Mouse (Mus musculus) heart, postnatal 0 days (tissue): ENCODE data around the gene Slc25a38. TPM values are rescaled to one million over a fixed set of nuclear protein-coding genes. Genes with fewer than 3 reads are reported as not detected.
"Not testable (repeated sequence)": the region's sequence is repeated elsewhere in the genome, so short reads cannot be mapped to it uniquely, and the experiment has no call there.

Source experiments
- ATAC-seq: fragments of 200-750 bp; cut with Nextera tagmentation; 2 replicates; pipeline ENCODE4 v1.8.0; 2017; ENCODE audit warnings: low read depth, moderate number of reproducible peaks, moderate library complexity; ENCODE audit not compliant: insufficient read depth
- DNase-seq: peaks from one replicate; pipeline ENCODE4 v3.0.0-alpha.2; 2016; ENCODE audit warnings: low spot score
- H3K27ac ChIP-seq: fragments of 300-500 bp; sonication (generic); 2 replicates; pipeline ENCODE4 v1.5.1; 2014; ENCODE audit warnings: low read depth, mild to moderate bottlenecking
- H3K27me3 ChIP-seq: fragments of 300-500 bp; sonication (generic); 2 replicates; pipeline ENCODE4 v1.6.1; 2014; ENCODE audit warnings: low read length, mixed read lengths; ENCODE audit not compliant: control insufficient read depth, insufficient read depth
- H3K36me3 ChIP-seq: fragments of 300-500 bp; sonication (generic); replicated peaks from 2 replicates; pipeline ENCODE4 v1.6.1; 2014; ENCODE audit warnings: low read length, mixed read lengths; ENCODE audit not compliant: control insufficient read depth, insufficient read depth
- H3K4me1 ChIP-seq: fragments of 300-500 bp; sonication (generic); 2 replicates; pipeline ENCODE4 v1.6.1; 2014; ENCODE audit warnings: antibody characterized with exemption; ENCODE audit not compliant: control insufficient read depth, insufficient read depth
- H3K4me2 ChIP-seq: fragments of 300-500 bp; sonication (generic); 2 replicates; pipeline ENCODE4 v1.6.1; 2014; ENCODE audit warnings: low read depth, mild to moderate bottlenecking, low read length, moderate library complexity
- H3K4me3 ChIP-seq: fragments of 300-500 bp; sonication (generic); 2 replicates; pipeline ENCODE4 v1.5.1; 2014; ENCODE audit warnings: low read depth, low read length
- H3K9ac ChIP-seq: fragments of 300-500 bp; sonication (generic); replicated peaks from 2 replicates; pipeline ENCODE4 v1.6.1; 2014; ENCODE audit warnings: low read depth, low read length, mixed read lengths
- H3K9me3 ChIP-seq: fragments of 300-500 bp; sonication (generic); replicated peaks from 2 replicates; pipeline ENCODE4 v1.6.1; 2016; ENCODE audit warnings: low read length; ENCODE audit not compliant: control insufficient read depth
- CTCF ChIP-seq: IDR thresholded peaks from 2 replicates; pipeline ENCODE4 v1.5.1; 2016; ENCODE audit warnings: antibody characterized with exemption, control low read depth, low read depth
- EP300 ChIP-seq: IDR thresholded peaks from 2 replicates; pipeline ENCODE4 v1.6.1; 2016; ENCODE audit warnings: antibody characterized with exemption, low read depth
- WGBS: fragments of 180-500 bp; shearing (Covaris S2); extraction: QIAGEN DNeasy Blood & Tissue Kit; methylation state at CpG from one replicate; pipeline ENCODE4 v1.1.7; 2014; 5-methylcytosine and 5-hydroxymethylcytosine counted together
- polyA plus RNA-seq: library from polyadenylated mRNA; unstranded; fragments of >200 nt; fragmentation: Nextera tagmentation; extraction: Ambion mirVana; gene quantifications from 2 replicates; pipeline ENCODE4 v1.2.1, GENCODE M21; 2015
- total RNA-seq: library from RNA; depleted of rRNA; stranded (reverse); fragments of >200 nt; gene quantifications from 2 replicates; pipeline ENCODE4 v1.2.3, GENCODE M21; 2014; ENCODE audit warnings: low replicate concordance

Gene Slc25a38
- total and polyA plus RNA-seq, 2 experiments from 2014 or later: 11.3 to 16.8 TPM

DNA sequence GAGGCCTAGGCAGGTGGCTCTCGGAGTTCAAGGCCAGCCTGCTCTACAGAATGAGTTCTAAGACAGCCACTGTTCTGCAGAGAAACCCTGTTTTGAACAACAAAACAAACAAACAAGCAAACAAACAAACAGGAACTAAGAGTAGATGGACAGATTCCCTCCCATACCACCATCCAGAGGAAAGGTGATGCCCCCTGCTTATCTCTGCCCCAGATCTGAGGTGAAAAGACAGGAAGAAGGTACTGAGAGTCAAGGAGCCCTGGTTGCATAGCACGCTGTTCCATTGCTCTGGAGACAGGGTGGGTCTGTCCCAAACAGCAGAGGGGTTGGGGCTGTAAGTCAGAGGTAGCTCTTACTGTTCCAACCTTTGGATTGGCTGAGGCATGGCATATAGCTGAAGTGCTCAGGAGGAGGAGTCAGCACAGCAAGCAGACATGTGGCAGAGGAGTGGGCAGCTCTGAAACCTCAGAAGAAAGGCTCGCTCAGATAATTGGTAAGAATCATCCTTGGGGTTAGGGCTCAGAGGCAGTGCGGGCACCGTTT lies 18.4 kb upstream of the Slc25a38 start, which contains the start of gene Ccr8:
TSS of gene Ccr8 (plus strand) at position 419 of the 543 bp plus-strand sequence.
- no peaks in the 10 kb centered on the region for H3K4me1 ChIP-seq
- no peak for TF ChIP-seq CTCF
- no peak for TF ChIP-seq EP300
- H3K9ac ChIP-seq: no peak within 1 kb of the TSS
- no peak for DNase-seq
- H3K27me3 ChIP-seq: no peaks in the 10 kb centered on the region
- WGBS: 65% methylated on average over 5 of the region's 5 CpGs
- H3K9me3 ChIP-seq: no peaks in the 10 kb centered on the region
- ATAC-seq: no peak
- no peak within 1 kb of the TSS for H3K27ac ChIP-seq
- H3K4me2 ChIP-seq: no peak within 1 kb of the TSS
- H3K4me3 ChIP-seq: no peak within 1 kb of the TSS
- no peaks in the 10 kb centered on the region for H3K36me3 ChIP-seq

DNA sequence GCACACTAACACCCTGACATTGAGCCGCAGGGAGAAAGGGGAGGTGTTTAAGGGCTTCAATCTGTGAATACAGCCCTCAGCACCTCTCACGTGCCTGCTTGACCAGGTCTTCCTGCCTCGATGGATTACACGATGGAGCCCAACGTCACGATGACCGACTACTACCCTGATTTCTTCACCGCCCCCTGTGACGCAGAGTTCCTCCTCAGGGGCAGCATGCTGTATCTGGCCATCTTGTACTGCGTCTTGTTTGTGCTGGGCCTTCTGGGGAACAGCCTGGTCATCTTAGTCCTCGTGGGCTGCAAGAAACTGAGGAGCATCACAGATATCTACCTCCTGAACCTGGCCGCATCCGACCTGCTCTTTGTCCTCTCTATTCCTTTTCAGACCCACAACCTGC lies 16.5 kb upstream of the Slc25a38 start:
- Histone ChIP-seq H3K9ac (no peak overlapping the region), H3K4me3 (no peak overlapping the region), H3K4me1 (no peaks in the 10 kb centered on the region), H3K27me3 (no peaks in the 10 kb centered on the region), H3K36me3 (no peaks in the 10 kb centered on the region), H3K4me2 (no peak overlapping the region), H3K27ac (no peak overlapping the region), H3K9me3 (no peaks in the 10 kb centered on the region)
- WGBS: 75% methylated on average over 13 of the region's 13 CpGs
- DNase-seq (no peak), ATAC-seq (no peak)
- TF ChIP-seq EP300 (no peak), CTCF (no peak)

DNA sequence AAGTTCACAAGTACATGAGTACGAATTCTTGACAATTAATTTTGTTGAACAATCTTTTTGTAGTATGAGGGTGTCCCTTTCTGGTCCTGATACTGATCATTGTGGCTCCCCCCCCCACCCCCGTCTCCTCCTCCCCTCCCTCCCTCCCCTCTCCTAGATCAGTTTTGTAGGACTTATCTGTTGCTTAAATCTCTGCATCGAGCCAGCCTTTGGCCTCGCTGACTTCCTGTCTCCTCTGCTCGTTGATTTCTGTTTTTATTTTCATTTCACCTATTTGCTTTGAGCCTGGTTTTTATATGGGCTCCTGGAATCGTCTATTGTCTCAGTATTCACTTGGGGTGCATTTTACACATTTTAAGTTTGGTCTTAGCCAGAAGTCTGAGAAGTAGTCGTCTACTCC lies 14.3 kb upstream of the Slc25a38 start:
- ATAC-seq (no peak), DNase-seq (no peak)
- Histone ChIP-seq H3K9me3 (no peaks in the 10 kb centered on the region), H3K27ac (no peak overlapping the region), H3K36me3 (no peaks in the 10 kb centered on the region), H3K9ac (no peak overlapping the region), H3K27me3 (no peaks in the 10 kb centered on the region), H3K4me3 (no peak overlapping the region), H3K4me1 (no peaks in the 10 kb centered on the region), H3K4me2 (no peak overlapping the region)
- TF ChIP-seq CTCF (no peak), EP300 (no peak)
- 50% methylated on average over 7 of the region's 7 CpGs for WGBS

DNA sequence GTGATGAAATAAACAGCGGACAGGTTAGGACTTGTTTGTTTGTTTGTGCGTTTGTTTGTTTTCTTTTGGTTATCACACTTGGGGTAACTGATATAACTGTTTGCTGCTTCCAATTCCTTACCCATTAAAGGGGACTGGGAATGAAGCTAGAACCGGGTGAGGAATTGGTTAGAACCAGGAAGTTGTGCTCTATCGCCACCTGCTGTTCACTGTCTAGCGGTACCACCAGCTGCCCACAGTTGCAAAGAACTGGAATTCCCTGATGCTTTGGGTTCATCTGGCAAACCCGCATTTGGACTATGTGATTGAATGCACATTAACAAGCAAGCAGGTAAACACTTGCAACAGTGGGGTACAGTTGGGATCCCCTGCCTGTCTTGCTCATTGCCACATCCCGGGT lies 11.5 kb upstream of the Slc25a38 start:
- ATAC-seq: peak; percentile 64; the same call in 1 of the 2 replicates
- Histone ChIP-seq H3K27me3 (no peaks in the 10 kb centered on the region), H3K27ac (no peak overlapping the region), H3K4me2 (no peak overlapping the region), H3K36me3 (no peaks in the 10 kb centered on the region), H3K9ac (no peak overlapping the region), H3K4me3 (no peak overlapping the region), H3K9me3 (no peaks in the 10 kb centered on the region), H3K4me1 (no peaks in the 10 kb centered on the region)
- 18% methylated on average over 7 of the region's 7 CpGs for WGBS
- peak; percentile 69 for DNase-seq
- TF ChIP-seq CTCF (peak; percentile 78), EP300 (no peak)

DNA sequence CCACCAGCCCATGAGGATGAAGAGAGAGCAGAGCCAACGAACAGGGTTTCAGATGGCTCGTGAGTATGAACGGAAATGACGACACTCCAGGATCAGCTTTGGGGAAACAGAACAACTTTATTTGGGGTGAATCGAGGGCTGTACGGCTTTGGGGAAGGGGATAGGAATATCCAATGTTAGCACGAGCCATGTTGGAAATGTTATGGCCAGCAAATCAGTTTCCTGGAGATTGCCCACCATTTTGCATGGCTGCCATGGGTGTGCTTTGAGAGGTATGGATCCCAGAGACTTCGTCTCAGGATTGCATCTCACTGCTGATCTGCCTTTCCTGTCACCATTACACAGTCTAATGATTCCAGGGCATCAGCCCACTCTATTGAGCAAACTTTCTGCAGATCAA lies 10.9 kb upstream of the Slc25a38 start:
- Histone ChIP-seq H3K4me1 (no peaks in the 10 kb centered on the region), H3K4me2 (no peak overlapping the region), H3K27ac (no peak overlapping the region), H3K36me3 (no peaks in the 10 kb centered on the region), H3K4me3 (no peak overlapping the region), H3K9me3 (no peaks in the 10 kb centered on the region), H3K27me3 (no peaks in the 10 kb centered on the region), H3K9ac (no peak overlapping the region)
- DNase-seq (no peak), ATAC-seq (no peak)
- WGBS: 74% methylated on average over 8 of the region's 8 CpGs
- TF ChIP-seq EP300 (no peak), CTCF (no peak)

DNA sequence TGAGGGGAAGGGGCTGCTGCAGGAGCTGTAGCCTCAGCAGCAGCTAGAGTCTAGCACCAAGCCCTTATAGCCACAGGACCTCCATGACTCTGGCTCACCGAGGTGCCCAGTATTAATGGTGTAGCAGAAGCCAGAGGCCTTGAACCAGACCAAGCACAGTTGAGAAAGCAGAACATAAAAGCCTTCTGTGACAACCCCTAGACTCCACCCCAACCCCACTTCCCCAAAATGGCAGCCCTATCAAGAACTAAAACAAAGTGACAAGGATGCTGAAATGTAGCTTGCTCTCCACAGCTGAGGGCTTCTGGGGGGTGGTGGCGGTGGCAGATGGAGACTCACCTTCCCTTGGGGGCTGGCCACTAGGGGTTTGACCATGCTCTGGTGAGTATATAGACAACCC lies 9.0 kb upstream of the Slc25a38 start:
- DNase-seq: no peak
- Histone ChIP-seq H3K27me3 (no peaks in the 10 kb centered on the region), H3K4me3 (no peak overlapping the region), H3K9me3 (no peaks in the 10 kb centered on the region), H3K4me1 (no peaks in the 10 kb centered on the region), H3K9ac (no peak overlapping the region), H3K36me3 (no peaks in the 10 kb centered on the region), H3K4me2 (no peak overlapping the region), H3K27ac (no peak overlapping the region)
- no peak for ATAC-seq
- TF ChIP-seq CTCF (no peak), EP300 (no peak)
- WGBS: 95% methylated on average over 2 of the region's 2 CpGs

DNA sequence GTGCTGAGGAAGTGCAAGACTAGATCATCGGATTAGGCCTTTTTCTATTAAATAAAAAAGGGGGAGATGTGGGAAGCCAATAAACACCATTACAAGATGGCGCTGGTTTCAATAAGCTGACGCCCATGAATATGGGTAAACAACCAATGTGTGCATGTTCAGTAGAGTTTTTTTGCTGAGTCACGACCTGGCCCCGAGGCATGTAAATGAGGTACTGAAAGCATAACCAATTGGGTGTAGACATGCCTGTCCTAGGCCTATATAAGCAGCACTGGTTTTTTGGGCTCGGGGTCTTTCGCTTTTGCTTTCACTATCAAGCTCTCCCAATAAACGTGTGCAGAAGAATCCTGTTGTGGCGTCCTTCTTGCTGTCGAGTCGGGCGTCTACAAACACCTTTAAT lies 1.2 kb upstream of the Slc25a38 start:
- not testable (repeated sequence) for H3K36me3 ChIP-seq, H3K9me3 ChIP-seq, H3K9ac ChIP-seq, H3K4me3 ChIP-seq, ATAC-seq, DNase-seq, H3K27me3 ChIP-seq, H3K27ac ChIP-seq, H3K4me2 ChIP-seq, H3K4me1 ChIP-seq
- 84% methylated on average over 12 of the region's 12 CpGs for WGBS
